Mouse (Mus musculus): ENCODE measurements at regions not wholly inside any gene's neighbourhood (a gene's known extent, or its start where the extent isn't known, plus 50 kb on each side); places are given as distances from the start of the nearest gene placed in this dataset.

DNA sequence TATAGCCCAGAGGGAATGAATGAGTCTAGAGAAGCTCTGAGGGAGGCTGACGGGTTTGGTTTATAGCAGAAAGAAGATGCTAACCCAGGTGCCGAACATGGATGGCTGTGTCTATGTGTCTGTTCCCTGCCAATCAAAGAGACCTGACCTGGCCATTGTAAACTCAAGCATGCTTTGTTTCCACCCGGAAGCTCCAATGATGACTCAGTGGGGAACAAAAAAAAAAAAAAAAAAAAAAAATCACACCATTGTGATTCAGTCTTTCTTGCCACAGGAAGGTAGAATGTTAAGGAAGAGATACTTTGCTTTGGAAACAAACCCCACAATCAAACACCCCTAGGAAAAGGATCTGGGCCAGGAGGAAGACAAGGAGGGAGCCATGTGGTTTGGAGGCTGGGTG, 201.5 kb downstream of the Ly86 start:
- TF ChIP-seq CTCF (IDR thresholded peaks at IDR 0.05; ENCODE audit: low read depth): no peak
- TF ChIP-seq EP300 (optimal IDR thresholded peaks at IDR 0.05): no peak

Data from stomach, postnatal 0 days (tissue).